Mouse (Mus musculus): Measurements from ENCODE around the gene Trim12c. TPM values are rescaled to one million over a fixed set of nuclear protein-coding genes. Genes with fewer than 3 reads are reported as not detected.
"Not testable (repeated sequence)": the region's sequence is repeated elsewhere in the genome, so short reads cannot be mapped to it uniquely, and the experiment has no call there.

Trim12c gene
- 1 to 10 TPM; 2.1 TPM for total RNA-seq (2021)
- long read RNA-seq, experiment 1 = 0 reads
- long read RNA-seq, experiment 2 = 0 reads

DNA sequence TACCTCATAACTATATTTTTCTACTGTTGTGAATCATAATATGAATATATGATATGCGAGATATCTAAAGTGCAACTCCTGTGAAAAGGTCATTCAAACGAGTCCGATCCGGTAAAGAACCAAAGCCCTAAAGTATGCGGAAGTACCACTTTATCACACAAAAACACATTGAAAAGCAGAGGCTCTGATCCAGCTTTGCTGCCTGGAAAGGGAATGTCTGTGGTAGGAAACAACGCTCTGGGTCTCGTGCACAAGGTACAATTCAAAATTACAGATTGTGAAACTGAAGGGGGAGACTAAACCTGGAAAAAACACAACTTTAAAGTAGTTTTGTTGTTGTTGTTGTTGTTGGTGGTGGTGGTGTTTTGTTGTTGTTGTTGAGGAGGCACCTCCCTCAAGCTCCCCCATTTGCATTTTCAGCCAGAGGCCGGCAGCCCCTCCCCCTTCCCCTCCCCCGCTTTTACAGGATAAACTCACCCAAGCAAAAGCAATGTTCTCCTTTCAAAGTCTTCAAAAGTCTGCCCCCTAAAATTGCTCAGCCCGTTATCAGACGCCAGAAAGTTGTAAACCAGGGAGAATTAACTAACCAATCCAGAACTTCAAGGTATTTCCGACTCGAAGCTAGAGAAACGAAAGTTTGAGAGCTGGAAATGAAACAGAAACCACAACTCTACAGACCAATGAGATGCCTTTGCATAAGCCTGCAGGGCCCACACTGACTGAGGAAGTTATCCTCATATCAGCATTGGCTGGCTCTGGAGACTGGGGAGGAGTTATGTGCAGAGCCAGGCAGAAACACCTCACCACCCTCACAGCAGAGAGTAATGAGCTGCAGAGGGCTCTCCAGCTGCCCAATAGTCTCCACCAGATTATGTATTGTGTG, at the start of gene Trim12c:
TSS of gene Trim12c (minus strand) at position 646 of the 883 bp plus-strand sequence.
- DNase-seq = peak; percentile 57
- intact Hi-C loops (cut with DNase I; ENCODE audit: low total_unique reads) = no loop called here

GRCm38 (mm10) chr7:104401140-104401539, 48.0 kb upstream of the Trim12c start:
- DNase-seq = no peak
- intact Hi-C loops (cut with DNase I; ENCODE audit: low total_unique reads) = no loop called here

- DNase-seq = no peak
- intact Hi-C loops (cut with DNase I; ENCODE audit: low total_unique reads) = no loop called here
These were observed 47.5 kb upstream of the Trim12c start, which contains the start of gene Trim30c for GRCm38 (mm10) chr7:104400698-104401097. Trim30c (minus strand) TSS chr7:104400837.

- intact Hi-C loops (cut with DNase I; ENCODE audit: low total_unique reads) = no loop called here
- no peak for DNase-seq
These were observed 45.3 kb upstream of the Trim12c start for GRCm38 (mm10) chr7:104398492-104398891.

- intact Hi-C loops (cut with DNase I; ENCODE audit: low total_unique reads) = no loop called here
- DNase-seq = no peak
These were observed 16.7 kb upstream of the Trim12c start, which contains the start of gene Trim30b for GRCm38 (mm10) chr7:104369736-104370414. Trim30b (minus strand) TSS chr7:104369884.

- DNase-seq = no peak
- intact Hi-C loops (cut with DNase I; ENCODE audit: low total_unique reads) = no loop called here
These were observed 13.2 kb upstream of the Trim12c start for GRCm38 (mm10) chr7:104366339-104366738.

- intact Hi-C loops (cut with DNase I; ENCODE audit: low total_unique reads) = no loop called here
- DNase-seq = no peak
These were observed 422 bp upstream of the Trim12c start for GRCm38 (mm10) chr7:104353600-104353967.

- DNase-seq; intact Hi-C loops (cut with DNase I; ENCODE audit: low total_unique reads): not testable (repeated sequence)
These were observed 5.1 kb downstream of the Trim12c start for GRCm38 (mm10) chr7:104348043-104348442.

DNA sequence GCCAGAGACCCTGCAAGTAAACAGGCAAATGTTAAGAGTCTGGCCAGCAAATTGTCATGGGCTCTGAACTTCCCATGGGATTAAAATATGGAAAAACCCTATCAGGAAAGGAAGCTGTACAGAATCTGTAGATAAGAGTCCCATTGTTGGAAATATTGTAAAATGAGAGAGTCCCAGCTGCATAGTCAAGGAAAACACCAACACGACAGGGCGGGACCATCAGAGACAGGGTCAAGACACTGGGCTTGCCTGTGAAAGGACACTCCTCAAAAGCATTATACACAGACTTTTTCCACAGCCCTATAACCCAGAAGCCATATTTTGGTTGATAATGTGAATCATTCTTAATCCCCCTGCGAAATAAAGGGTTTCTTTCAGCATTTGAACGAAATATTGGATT, 12.4 kb downstream of the Trim12c start:
- DNase-seq; intact Hi-C loops (cut with DNase I; ENCODE audit: low total_unique reads): not testable (repeated sequence)

DNA sequence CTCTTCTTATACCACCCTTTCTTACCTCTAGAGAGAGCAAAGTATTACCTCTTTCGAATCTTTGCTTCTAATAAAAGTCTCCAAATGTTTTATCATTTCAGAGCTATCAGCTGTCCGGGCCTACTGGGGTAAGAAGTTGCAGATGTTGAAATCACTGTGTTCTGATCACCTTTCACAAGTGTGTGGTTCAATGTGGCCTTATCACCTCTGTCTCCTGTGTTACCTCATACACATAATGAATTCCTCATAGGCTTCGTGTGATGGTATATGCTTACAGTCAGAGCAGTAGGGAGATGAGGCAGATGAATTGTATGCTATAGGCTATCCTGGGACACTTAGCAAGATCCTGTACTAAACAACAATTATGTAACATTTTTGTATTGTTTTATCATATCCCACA, 17.6 kb downstream of the Trim12c start:
- intact Hi-C loops (cut with DNase I; ENCODE audit: low total_unique reads); DNase-seq: not testable (repeated sequence)

GRCm38 (mm10) chr7:104329171-104329570, 24.0 kb downstream of the Trim12c start, which contains the start of gene Trim34b:
Trim34b (plus strand) TSS chr7:104329471.
- intact Hi-C loops (cut with DNase I; ENCODE audit: low total_unique reads) = not testable (repeated sequence)

DNA sequence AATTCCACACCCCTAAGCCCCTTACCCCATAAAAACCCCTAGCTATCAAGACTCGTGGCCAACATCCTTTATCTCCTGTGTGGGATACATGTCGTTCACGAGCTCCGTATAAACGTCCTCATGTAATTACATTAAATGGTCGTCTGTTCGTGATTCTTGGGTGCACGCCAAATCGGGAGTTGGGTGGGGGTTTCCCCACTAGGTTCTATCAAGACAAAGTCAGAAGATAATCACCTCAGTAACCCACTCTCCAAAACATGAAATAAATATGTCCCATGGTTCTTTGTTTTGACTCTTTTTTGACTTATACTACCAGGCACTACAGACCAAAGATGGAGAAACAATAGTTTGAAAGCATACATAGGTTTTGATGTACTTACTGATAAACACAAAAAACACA, 31.1 kb downstream of the Trim12c start:
- intact Hi-C loops (cut with DNase I; ENCODE audit: low total_unique reads) = no loop called here
- no peak for DNase-seq

More at GRCm38 (mm10) chr7:104329171-104329570, 24.0 kb downstream of the Trim12c start, which contains the start of gene Trim34b:
- DNase-seq = not testable (repeated sequence)

- intact Hi-C loops (cut with DNase I; ENCODE audit: low total_unique reads); DNase-seq: not testable (repeated sequence)
These were observed 37.6 kb downstream of the Trim12c start, which contains the start of gene Trim12a for GRCm38 (mm10) chr7:104315369-104316080. Trim12a (minus strand) TSS chr7:104315466.

DNA sequence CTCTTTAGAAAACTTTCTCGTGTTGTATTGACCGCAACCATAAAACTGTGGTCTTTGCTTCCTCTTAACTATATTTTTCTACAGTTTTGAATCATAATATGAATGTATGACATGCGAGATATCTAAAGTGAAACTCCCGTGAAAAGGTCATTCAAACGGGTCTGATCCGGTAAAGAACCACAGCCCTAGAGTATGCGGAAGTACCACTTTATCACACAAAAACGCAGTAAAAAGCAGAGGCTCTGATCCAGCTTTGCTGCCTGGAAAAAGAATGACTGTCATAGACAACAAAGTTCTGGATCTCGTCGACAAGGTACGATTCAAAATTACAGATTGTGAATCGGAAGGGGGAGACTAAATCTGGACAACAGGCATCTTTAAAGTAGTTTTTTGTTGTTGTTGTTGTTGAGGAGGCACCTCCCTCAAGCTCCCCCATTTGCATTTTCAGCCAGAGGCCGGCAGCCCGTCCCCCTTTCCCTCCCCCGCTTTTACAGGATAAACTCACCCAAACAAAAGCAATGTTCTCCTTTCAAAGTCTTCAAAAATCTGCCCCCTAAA, 38.3 kb downstream of the Trim12c start:
- intact Hi-C loops (cut with DNase I; ENCODE audit: low total_unique reads) = no loop called here
- DNase-seq = no peak

DNA sequence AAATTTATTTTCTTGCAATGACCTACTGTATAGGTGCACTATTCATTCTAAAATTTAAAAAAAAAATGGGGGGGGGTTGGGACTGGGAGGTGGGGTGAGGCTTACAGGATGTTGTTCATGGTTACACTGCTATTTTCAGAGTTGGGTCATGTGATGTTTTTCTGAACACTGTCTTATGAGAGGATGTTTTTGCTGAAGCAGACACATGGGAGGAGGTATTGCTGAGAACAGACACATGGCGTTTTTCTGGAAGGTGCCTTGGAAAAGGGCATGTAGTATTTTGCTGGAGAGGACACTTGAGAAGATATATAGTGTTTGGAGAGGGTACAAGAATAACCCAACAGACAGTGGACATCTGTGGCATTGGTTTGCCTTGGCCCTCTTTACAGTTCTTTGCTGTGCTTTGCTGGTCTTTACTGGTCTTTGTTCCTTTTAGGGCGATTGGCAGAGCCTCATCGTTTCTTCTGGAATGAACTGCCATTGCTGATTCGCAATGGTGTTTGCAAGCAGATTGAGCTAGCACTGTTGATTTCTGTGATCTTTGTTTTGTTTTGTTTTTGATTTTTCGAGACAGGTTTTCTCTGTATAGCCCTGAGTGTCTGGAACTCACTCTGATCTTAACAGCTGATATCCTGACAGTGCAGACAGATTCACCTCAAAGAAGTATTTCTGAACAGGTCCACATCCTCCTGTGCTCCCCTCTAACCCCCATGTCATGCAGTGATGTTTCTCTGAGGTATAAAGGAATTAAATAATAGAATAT, 61.3 kb downstream of the Trim12c start:
- intact Hi-C loops (cut with DNase I; ENCODE audit: low total_unique reads) = no loop called here
- DNase-seq = no peak

- no peak for DNase-seq
- intact Hi-C loops (cut with DNase I; ENCODE audit: low total_unique reads) = no loop called here
These were observed 62.5 kb downstream of the Trim12c start for GRCm38 (mm10) chr7:104290641-104291040.

All from gastrocnemius, postnatal 14 days (tissue).